Mouse (Mus musculus): ENCODE results near the gene Il12rb1. TPM values are rescaled to one million over a fixed set of nuclear protein-coding genes. Genes with fewer than 3 reads are reported as not detected.

The Il12rb1 gene
- polyA plus RNA-seq, 1 experiment from 2014 or later: 1.6 TPM

- no peak overlapping the region for H3K4me3 ChIP-seq (ENCODE audit: inconsistent target)
- H3K27ac ChIP-seq: no peak overlapping the region
- peaks cover 9% of the 10 kb centered on the region; the same call in 1 of the 2 replicates for H3K36me3 ChIP-seq (ENCODE audit: inconsistent target)
- WGBS (ENCODE audit: missing documents): 58% methylated on average over 30 of the region's 32 CpGs
- peaks cover 4% of the 10 kb centered on the region; the same call in 1 of the 2 replicates for H3K79me2 ChIP-seq (ENCODE audit: inconsistent target)
Observed at GRCm38 (mm10) chr8:70768231-70768776, 39.9 kb upstream of the Il12rb1 start.

- Histone ChIP-seq H3K36me3 (ENCODE audit: inconsistent target) (peaks cover 9% of the 10 kb centered on the region; the same call in 1 of the 2 replicates), H3K27ac (no peak overlapping the region), H3K79me2 (ENCODE audit: inconsistent target) (peaks cover 4% of the 10 kb centered on the region; the same call in 1 of the 2 replicates), H3K4me3 (ENCODE audit: inconsistent target) (no peak overlapping the region)
- 72% methylated on average over 16 of the region's 16 CpGs for WGBS (ENCODE audit: missing documents)
Observed at GRCm38 (mm10) chr8:70768956-70769355, 39.3 kb upstream of the Il12rb1 start.

- WGBS (ENCODE audit: missing documents): 13% methylated on average over 26 of the region's 26 CpGs
- H3K79me2 ChIP-seq (ENCODE audit: inconsistent target): peaks cover 4% of the 10 kb centered on the region; the same call in 1 of the 2 replicates
- peaks cover 9% of the 10 kb centered on the region; the same call in 1 of the 2 replicates for H3K36me3 ChIP-seq (ENCODE audit: inconsistent target)
- no peak overlapping the region for H3K4me3 ChIP-seq (ENCODE audit: inconsistent target)
- H3K27ac ChIP-seq: no peak overlapping the region
Observed at GRCm38 (mm10) chr8:70769359-70769758, 38.9 kb upstream of the Il12rb1 start.

GRCm38 (mm10) chr8:70769858-70770257 is 38.4 kb upstream of the Il12rb1 start:
- Histone ChIP-seq H3K4me3 (ENCODE audit: inconsistent target) (no peak overlapping the region), H3K36me3 (ENCODE audit: inconsistent target) (peaks cover 9% of the 10 kb centered on the region; the same call in 1 of the 2 replicates), H3K79me2 (ENCODE audit: inconsistent target) (peaks cover 3% of the 10 kb centered on the region; the same call in 1 of the 2 replicates), H3K27ac (no peak overlapping the region)
- 90% methylated on average over 12 of the region's 12 CpGs for WGBS (ENCODE audit: missing documents)

GRCm38 (mm10) chr8:70770748-70771147 is 37.5 kb upstream of the Il12rb1 start:
- H3K27ac ChIP-seq: no peak overlapping the region
- peaks cover 9% of the 10 kb centered on the region; the same call in 1 of the 2 replicates for H3K36me3 ChIP-seq (ENCODE audit: inconsistent target)
- H3K4me3 ChIP-seq (ENCODE audit: inconsistent target): no peak overlapping the region
- no peaks in the 10 kb centered on the region; the same call in 1 of the 2 replicates for H3K79me2 ChIP-seq (ENCODE audit: inconsistent target)
- 96% methylated on average over 10 of the region's 13 CpGs for whole genome bisulfite sequencing (ENCODE audit: missing documents)

GRCm38 (mm10) chr8:70771217-70771616 is 37.0 kb upstream of the Il12rb1 start:
- Histone ChIP-seq H3K36me3 (ENCODE audit: inconsistent target) (peaks cover 9% of the 10 kb centered on the region; the same call in 1 of the 2 replicates), H3K27ac (no peak overlapping the region), H3K79me2 (ENCODE audit: inconsistent target) (no peaks in the 10 kb centered on the region; the same call in 1 of the 2 replicates), H3K4me3 (ENCODE audit: inconsistent target) (no peak overlapping the region)
- WGBS (ENCODE audit: missing documents): 67% methylated on average over 7 of the region's 7 CpGs

GRCm38 (mm10) chr8:70772075-70772474 is 36.2 kb upstream of the Il12rb1 start:
- no peak overlapping the region for H3K27ac ChIP-seq
- no peaks in the 10 kb centered on the region; the same call in 1 of the 2 replicates for H3K79me2 ChIP-seq (ENCODE audit: inconsistent target)
- no peak overlapping the region for H3K4me3 ChIP-seq (ENCODE audit: inconsistent target)
- H3K36me3 ChIP-seq (ENCODE audit: inconsistent target): peaks cover 9% of the 10 kb centered on the region; the same call in 1 of the 2 replicates
- 88% methylated on average over 13 of the region's 13 CpGs for WGBS (ENCODE audit: missing documents)

- H3K79me2 ChIP-seq (ENCODE audit: inconsistent target): peaks cover 4% of the 10 kb centered on the region; the same call in 1 of the 2 replicates
- no peak overlapping the region for H3K4me3 ChIP-seq (ENCODE audit: inconsistent target)
- WGBS (ENCODE audit: missing documents): 94% methylated on average over 9 of the region's 9 CpGs
- H3K36me3 ChIP-seq (ENCODE audit: inconsistent target): peaks cover 9% of the 10 kb centered on the region; the same call in 1 of the 2 replicates
- H3K27ac ChIP-seq: no peak overlapping the region
Observed at GRCm38 (mm10) chr8:70772890-70773289, 35.4 kb upstream of the Il12rb1 start.

GRCm38 (mm10) chr8:70773410-70773809 is 34.8 kb upstream of the Il12rb1 start:
- H3K79me2 ChIP-seq (ENCODE audit: inconsistent target): peaks cover 10% of the 10 kb centered on the region; the same call in 1 of the 2 replicates
- H3K36me3 ChIP-seq (ENCODE audit: inconsistent target): peaks cover 9% of the 10 kb centered on the region; the same call in 1 of the 2 replicates
- 92% methylated on average over 4 of the region's 5 CpGs for WGBS (ENCODE audit: missing documents)
- no peak overlapping the region for H3K4me3 ChIP-seq (ENCODE audit: inconsistent target)
- no peak overlapping the region for H3K27ac ChIP-seq

GRCm38 (mm10) chr8:70773833-70774232 is 34.4 kb upstream of the Il12rb1 start:
- Histone ChIP-seq H3K4me3 (ENCODE audit: inconsistent target) (no peak overlapping the region), H3K36me3 (ENCODE audit: inconsistent target) (peaks cover 9% of the 10 kb centered on the region; the same call in 1 of the 2 replicates), H3K27ac (no peak overlapping the region), H3K79me2 (ENCODE audit: inconsistent target) (peaks cover 13% of the 10 kb centered on the region; the same call in 1 of the 2 replicates)
- WGBS (ENCODE audit: missing documents): 76% methylated on average over 9 of the region's 9 CpGs

- H3K36me3 ChIP-seq (ENCODE audit: inconsistent target): peaks cover 9% of the 10 kb centered on the region; the same call in 1 of the 2 replicates
- peaks cover 13% of the 10 kb centered on the region; the same call in 1 of the 2 replicates for H3K79me2 ChIP-seq (ENCODE audit: inconsistent target)
- no peak overlapping the region for H3K4me3 ChIP-seq (ENCODE audit: inconsistent target)
- WGBS (ENCODE audit: missing documents): 98% methylated on average over 9 of the region's 18 CpGs
- H3K27ac ChIP-seq: no peak overlapping the region
Observed at GRCm38 (mm10) chr8:70774740-70775139, 33.5 kb upstream of the Il12rb1 start.

- H3K4me3 ChIP-seq (ENCODE audit: inconsistent target): no peak overlapping the region
Observed at GRCm38 (mm10) chr8:70775227-70775626, 33.0 kb upstream of the Il12rb1 start.

GRCm38 (mm10) chr8:70775851-70776495 is 32.3 kb upstream of the Il12rb1 start:
- 6% methylated on average over 30 of the region's 34 CpGs for WGBS (ENCODE audit: missing documents)
- H3K27ac ChIP-seq: no peak overlapping the region
- H3K36me3 ChIP-seq (ENCODE audit: inconsistent target): peaks cover 10% of the 10 kb centered on the region; the same call in 1 of the 2 replicates
- H3K4me3 ChIP-seq (ENCODE audit: inconsistent target): peak overlapping the region; percentile 54
- peaks cover 13% of the 10 kb centered on the region; the same call in 1 of the 2 replicates for H3K79me2 ChIP-seq (ENCODE audit: inconsistent target)

More at GRCm38 (mm10) chr8:70775227-70775626, 33.0 kb upstream of the Il12rb1 start:
- H3K79me2 ChIP-seq (ENCODE audit: inconsistent target): peaks cover 13% of the 10 kb centered on the region; the same call in 1 of the 2 replicates
- WGBS (ENCODE audit: missing documents): 100% methylated on average over 5 of the region's 5 CpGs
- peaks cover 9% of the 10 kb centered on the region; the same call in 1 of the 2 replicates for H3K36me3 ChIP-seq (ENCODE audit: inconsistent target)
- H3K27ac ChIP-seq: no peak overlapping the region

- Histone ChIP-seq H3K36me3 (ENCODE audit: inconsistent target) (peaks cover 15% of the 10 kb centered on the region; the same call in 1 of the 2 replicates), H3K79me2 (ENCODE audit: inconsistent target) (peaks cover 13% of the 10 kb centered on the region; the same call in 1 of the 2 replicates), H3K27ac (peak within 1 kb of the TSS; percentile 92), H3K4me3 (ENCODE audit: inconsistent target) (peak within 1 kb of the TSS; percentile 65)
- WGBS (ENCODE audit: missing documents): under 1% methylated on average over 72 of the region's 94 CpGs
Observed at GRCm38 (mm10) chr8:70776496-70777444, 31.5 kb upstream of the Il12rb1 start, which contains the start of gene Pik3r2. TSS of gene Pik3r2 (minus strand) at chr8:70776713.
